In genomic region chr13:74617163-74618019, GRCm38 (mm10) we compare ENCODE assay signal across 8 mouse cellular contexts. TPM values are rescaled to one million over a fixed set of nuclear protein-coding genes. Genes with fewer than 3 reads are reported as not detected.
A peak's percentile ranks its signal among the peaks of the same experiment; 100 is the strongest.
DNase-seq lines count a peak whose midpoint lies in the region; ATAC-seq and TF ChIP-seq lines count a peak whose summit lies in the region.
"Not testable (repeated sequence)": the region's sequence is repeated elsewhere in the genome, so short reads cannot be mapped to it uniquely, and the experiment has no call there.

No protein-coding gene starts in this region.

- peak; percentile 84 for DNase-seq in MN1 (ENCODE audit: low spot score)
- peak; percentile 83 for DNase-seq in cerebellum, adult 9-10 months
- DNase-seq in layer of hippocampus, adult 9-10 months (ENCODE audit: low spot score), result peak; percentile 54
- peak; percentile 67 to 77 for DNase-seq in thymus, adult 18-20 months

- peak overlapping the region; percentile 59 for H3K4me3 ChIP-seq in lung, embryonic 15.5 days
- H3K4me3 ChIP-seq in olfactory bulb, adult 2 months (ENCODE audit: insufficient read depth, low read depth, low read length), result peak overlapping the region; percentile 75

- not testable (repeated sequence) for H3K27me3 ChIP-seq in lung, embryonic 15.5 days

- not testable (repeated sequence) for H3K36me3 ChIP-seq in lung, embryonic 15.5 days

- H3K4me1 ChIP-seq in lung, embryonic 15.5 days; olfactory bulb, adult 2 months (ENCODE audit: control insufficient read depth, insufficient read depth, low read length): not testable (repeated sequence)

- ATAC-seq in frontal cortex, adult (ENCODE audit: low TSS enrichment), result peak; percentile 99
- ATAC-seq in hematopoietic stem cell, adult 5-6 weeks (replicated peaks in 1 of 2; ENCODE audit: insufficient read depth in 1 of 2, low FRiP score in 2 of 2, low TSS enrichment in 1 of 2, low read depth in 1 of 2, poor library complexity in 2 of 2, severe bottlenecking in 2 of 2), result peak; percentile 93 to 97
- peak; percentile 97 for ATAC-seq in lung, embryonic 15.5 days (ENCODE audit: borderline replicate concordance, extremely low read depth, low FRiP score, low TSS enrichment)

- not testable (repeated sequence) for H3K9me3 ChIP-seq in lung, embryonic 15.5 days

- H3K27ac ChIP-seq in lung, embryonic 15.5 days, result peak overlapping the region; percentile 96
- H3K27ac ChIP-seq in olfactory bulb, adult 2 months (ENCODE audit: insufficient read depth, low read depth, low read length), result peak overlapping the region; percentile 78

- H3K4me2 ChIP-seq in lung, embryonic 15.5 days, result peak overlapping the region; percentile 67

- not testable (repeated sequence) for TF ChIP-seq CTCF in olfactory bulb, adult 2 months (IDR thresholded peaks at IDR 0.05; ENCODE audit: insufficient read depth, low read depth, low read length)

- peak; percentile 35; the same call in 1 of the 2 replicates for TF ChIP-seq POLR2A in olfactory bulb, adult 2 months (IDR thresholded peaks at IDR 0.05; ENCODE audit: insufficient read depth, low read depth, low read length)

- peak overlapping the region; percentile 51 for H3K9ac ChIP-seq in lung, embryonic 15.5 days

- WGBS in lung, embryonic 15.5 days, result 7% methylated on average over 22 of the region's 22 CpGs
- WGBS in olfactory bulb, adult 2 months, result 10% methylated on average over 22 of the region's 22 CpGs

RNA-seq across cellular contexts. Expression of gene Erap1, which starts 22.0 kb away (rescaled TPM):
- total RNA-seq in hematopoietic stem cell, adult 5-6 weeks (2017), result 177 and 200 TPM in 2 replicates
- polyA plus RNA-seq in lung, embryonic 15.5 days (2015; fragmentation: Nextera tagmentation; extraction: Ambion mirVana), result 27.0 and 33.5 TPM in 2 replicates
- polyA plus RNA-seq in olfactory bulb, adult 2 months (2012; ENCODE audit: insufficient read depth, insufficient read length, low replicate concordance, missing spikeins), result not detected in 2 replicates

Comparison
In these comparisons a context has a peak if more than half of its experiments do, and no peak if none do; other contexts are left out.
1. Peak in every context shown above with its lines: DNase-seq, ATAC-seq, H3K4me3 ChIP-seq and H3K27ac ChIP-seq.